Mouse (Mus musculus) thymus, adult 2 months (tissue): ENCODE results near the gene Shisal1.

Experiments
- CTCF ChIP-seq: fragments of 200-500 bp; IDR thresholded peaks from 2 replicates; pipeline ENCODE4 v1.5.1; 2012; ENCODE audit warnings: mild to moderate bottlenecking, control low read depth, low read length, moderate library complexity, borderline replicate concordance; ENCODE audit not compliant: control insufficient read depth, poor library complexity, insufficient read depth; ENCODE audit errors: extremely low read depth
- POLR2A ChIP-seq: fragments of 200-500 bp; IDR thresholded peaks from 2 replicates; pipeline ENCODE4 v1.6.1; 2012; ENCODE audit warnings: mild to moderate bottlenecking, low read length, control low read depth, moderate library complexity; ENCODE audit not compliant: control insufficient read depth, poor library complexity, insufficient read depth; ENCODE audit errors: extremely low read depth

DNA sequence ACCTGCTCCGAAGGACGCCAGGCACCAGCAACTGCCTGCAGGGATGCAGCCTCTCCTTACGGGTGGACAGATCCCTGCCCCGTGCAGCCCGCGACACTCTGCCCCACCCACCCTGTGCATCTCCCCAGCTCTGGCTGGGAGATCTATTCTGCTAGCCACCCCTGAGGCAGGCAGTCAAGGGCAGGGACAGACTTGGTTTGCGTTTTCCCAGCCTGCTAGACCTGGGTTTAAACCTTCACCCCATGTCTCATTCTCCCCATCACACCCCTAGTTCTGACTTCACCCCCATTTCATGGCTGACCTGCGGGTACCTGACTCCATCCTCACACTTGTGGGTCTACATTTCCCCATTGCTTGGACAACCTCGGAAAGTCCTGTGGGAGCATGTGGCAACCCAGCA lies at the start of gene Shisal1:
- TF ChIP-seq CTCF, result no peak
- TF ChIP-seq POLR2A, result no peak
